Mouse (Mus musculus): ENCODE measurements around the gene Plp1.
A peak's percentile ranks its signal among the peaks of the same experiment; 100 is the strongest.

Gene Plp1

GRCm38 (mm10) chrX:136822371-136822770 is at the start of gene Plp1:
Gene Plp1 (plus strand): TSS chrX:136822671.
- no peak for DNase-seq (ENCODE audit: low spot score)

- DNase-seq (ENCODE audit: low spot score) = no peak
Observed at GRCm38 (mm10) chrX:136773035-136773434, 49.4 kb upstream of the Plp1 start.

- DNase-seq (ENCODE audit: low spot score) = no peak
Observed at GRCm38 (mm10) chrX:136778046-136778445, 44.4 kb upstream of the Plp1 start.

- no peak for DNase-seq (ENCODE audit: low spot score)
Observed at GRCm38 (mm10) chrX:136779262-136779661, 43.2 kb upstream of the Plp1 start.

GRCm38 (mm10) chrX:136780041-136780440 is 42.4 kb upstream of the Plp1 start, which contains the start of gene Glra4:
Gene Glra4 (minus strand): TSS chrX:136780141.
- no peak for DNase-seq (ENCODE audit: low spot score)

GRCm38 (mm10) chrX:136789446-136789845 is 33.0 kb upstream of the Plp1 start:
- no peak for DNase-seq (ENCODE audit: low spot score)

GRCm38 (mm10) chrX:136797223-136797622 is 25.2 kb upstream of the Plp1 start:
- DNase-seq (ENCODE audit: low spot score) = no peak

GRCm38 (mm10) chrX:136819752-136820151 is 2.7 kb upstream of the Plp1 start:
- no peak for DNase-seq (ENCODE audit: low spot score)

GRCm38 (mm10) chrX:136820250-136820649 is 2.2 kb upstream of the Plp1 start:
- peak; percentile 64 for DNase-seq (ENCODE audit: low spot score)

GRCm38 (mm10) chrX:136825016-136825415 is 2.5 kb downstream of the Plp1 start:
- no peak for DNase-seq (ENCODE audit: low spot score)

- no peak for DNase-seq (ENCODE audit: low spot score)
Observed at GRCm38 (mm10) chrX:136828610-136829009, 6.1 kb downstream of the Plp1 start.

- no peak for DNase-seq (ENCODE audit: low spot score)
Observed at GRCm38 (mm10) chrX:136850300-136850699, 27.8 kb downstream of the Plp1 start.

- DNase-seq (ENCODE audit: low spot score) = peak; percentile 13
Observed at GRCm38 (mm10) chrX:136868061-136869040, 45.9 kb downstream of the Plp1 start, which contains the start of gene Rab9b. Gene Rab9b (minus strand): TSS chrX:136868755.
